Mouse (Mus musculus) lung, adult 10 weeks (tissue): ENCODE results near the gene AI464131. TPM values are rescaled to one million over a fixed set of nuclear protein-coding genes. Genes with fewer than 3 reads are reported as not detected.

Experiments used
- polyA plus RNA-seq: library from polyadenylated mRNA; stranded (reverse); fragments of 350-450 nt; fragmentation: Illumina TruSeq; extraction: RNeasy Lipid Tissue Mini Kit (QIAGEN cat#74804); gene quantifications from one replicate; pipeline ENCODE4 v1.2.3, GENCODE M21; 2014; ENCODE audit warnings: low read depth, low replicate concordance; ENCODE audit not compliant: insufficient read depth

Gene AI464131
- polyA plus RNA-seq: 4.4 TPM

GRCm38 (mm10) chr4:41502986-41503412 lies at the start of gene AI464131:
AI464131 (minus strand) TSS chr4:41503076.

GRCm38 (mm10) chr4:41517233-41517632 lies 14.4 kb upstream of the AI464131 start, which contains the start of gene 1110017D15Rik:
1110017D15Rik (minus strand) TSS chr4:41517333.

DNA sequence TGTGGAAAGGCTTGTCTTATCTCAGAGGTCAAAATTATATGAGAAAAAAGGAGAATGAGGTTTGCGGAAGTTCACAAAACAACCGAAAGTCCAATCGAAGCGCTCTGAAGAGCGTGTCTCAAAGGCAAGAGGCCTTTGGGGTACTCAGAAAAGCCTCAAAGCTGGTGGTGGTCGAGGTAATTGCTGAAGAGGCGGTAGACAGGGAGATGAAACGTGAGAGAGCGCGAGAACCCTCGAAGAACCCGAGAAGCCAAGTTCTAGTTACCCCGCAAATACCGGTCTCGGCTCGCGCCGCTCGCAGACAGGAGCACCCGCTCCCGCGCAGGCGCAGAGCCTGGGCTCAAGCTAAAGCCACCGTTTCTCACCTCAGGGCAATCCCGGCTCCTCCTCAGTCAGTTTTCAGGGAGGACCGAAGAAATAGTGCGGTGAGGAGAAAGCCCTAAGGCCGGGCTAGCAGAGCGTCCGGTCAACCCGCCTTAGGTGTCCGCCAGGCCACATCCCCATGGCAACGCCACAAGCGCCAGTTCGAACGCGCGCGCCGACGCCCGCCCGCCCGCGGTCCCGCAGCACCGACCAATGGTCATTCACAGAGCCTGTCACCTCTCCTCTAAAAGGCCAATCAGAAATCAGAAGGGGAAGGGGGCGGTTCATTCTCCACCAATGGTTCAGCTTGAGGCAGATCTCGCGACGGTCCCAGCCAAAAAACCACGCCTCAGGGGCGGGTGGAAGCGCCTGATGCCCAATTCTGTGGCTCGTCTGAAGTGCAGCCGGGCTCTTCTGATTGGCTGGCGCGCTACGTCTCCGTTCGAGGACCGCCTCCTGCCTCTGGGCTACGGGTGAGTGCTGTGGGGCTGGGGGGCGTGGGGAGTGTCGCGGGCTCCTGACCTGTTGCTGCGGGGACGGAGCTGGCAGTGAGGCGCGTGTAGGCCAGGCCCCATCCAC lies 38.3 kb downstream of the AI464131 start, which contains the start of the genes Kif24 and Nudt2:
Gene Kif24, minus strand, starts transcription at position 543 of the 942 bp plus-strand sequence.
Gene Nudt2, plus strand, starts transcription at position 807 of the 942 bp plus-strand sequence.

Other genes with a start within 250 kb of the AI464131 start
- gene Ubap2, start 227.9 kb downstream of the AI464131 start, polyA plus RNA-seq: 8.2 TPM
- gene Dcaf12, start 188.2 kb downstream of the AI464131 start, polyA plus RNA-seq: 22.7 TPM
- 29.5 TPM for gene Ubap1, start 154.1 kb downstream of the AI464131 start, polyA plus RNA-seq
- 0.29 TPM for gene Kif24, start 38.2 kb downstream of the AI464131 start, polyA plus RNA-seq
- 18.8 TPM for gene Nudt2, start 37.9 kb downstream of the AI464131 start, polyA plus RNA-seq
- 53.2 TPM for gene 1110017D15Rik, start 14.3 kb upstream of the AI464131 start, polyA plus RNA-seq
- 17.5 TPM for gene Fam219a, start 66.5 kb upstream of the AI464131 start, polyA plus RNA-seq
- 8.7 TPM for gene Dnaic1, start 66.7 kb upstream of the AI464131 start, polyA plus RNA-seq
- 28.0 TPM for gene Enho, start 137.2 kb upstream of the AI464131 start, polyA plus RNA-seq
- gene Cntfr, start 194.0 kb upstream of the AI464131 start, polyA plus RNA-seq: 2.6 TPM
- gene Il11ra1, start 196.9 kb upstream of the AI464131 start, polyA plus RNA-seq: 95.7 TPM
- 41.4 TPM for gene Rpp25l, start 210.5 kb upstream of the AI464131 start, polyA plus RNA-seq
- gene Dctn3, start 220.1 kb upstream of the AI464131 start, polyA plus RNA-seq: 75.4 TPM
- gene Arid3c, start 228.1 kb upstream of the AI464131 start, polyA plus RNA-seq: not detected